Comparison of ENCODE assay signal across 8 mouse cellular contexts in the genomic region with DNA sequence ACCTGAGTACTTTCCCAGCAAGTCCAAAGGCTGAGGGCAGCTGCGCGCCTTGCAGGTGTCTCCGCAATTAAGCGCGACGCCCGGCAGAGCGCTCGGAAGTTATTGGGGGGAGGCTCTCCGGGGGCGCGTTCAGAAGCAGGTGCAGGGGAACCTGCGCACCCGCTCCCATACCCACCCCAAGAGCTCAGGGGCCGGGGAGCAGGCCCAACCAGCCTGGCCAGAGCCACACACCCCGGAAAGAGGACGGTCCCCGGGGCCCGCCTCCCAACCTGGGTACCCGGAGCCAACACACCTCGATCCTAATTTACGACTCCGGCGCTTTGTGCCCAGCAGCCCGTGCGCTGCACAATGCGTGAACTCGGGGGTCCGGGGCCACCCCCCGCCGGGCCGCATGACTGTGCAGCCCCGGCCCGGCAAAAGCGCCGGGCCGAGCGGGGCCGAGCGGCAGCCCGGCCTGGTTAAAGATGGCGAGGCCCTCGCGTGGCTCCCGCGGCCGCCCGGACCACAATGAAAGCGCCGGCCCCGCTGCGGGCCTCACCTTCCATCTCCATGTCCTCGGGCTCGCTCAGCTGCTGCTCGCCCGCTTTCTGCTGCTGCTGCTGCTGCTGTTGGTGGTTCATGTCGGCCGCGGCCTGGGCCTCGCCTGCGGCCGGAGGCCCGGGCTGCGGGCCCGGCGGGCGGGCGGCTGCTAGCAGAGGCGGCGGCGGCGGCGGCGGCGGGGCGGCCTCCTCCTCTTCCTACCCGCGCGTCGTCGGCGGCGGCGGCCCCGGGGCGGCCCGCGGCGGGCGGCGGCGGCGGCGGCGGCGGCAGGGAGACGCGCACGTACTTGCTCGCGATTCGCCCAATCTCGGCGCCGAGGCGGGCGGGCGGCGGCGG. TPM values are rescaled to one million over a fixed set of nuclear protein-coding genes. Genes with fewer than 3 reads are reported as not detected.
DNase-seq lines count a peak whose midpoint lies in the region; TF ChIP-seq lines count a peak whose summit lies in the region.

No protein-coding gene starts in this region.

- H3K27me3 ChIP-seq in E14TG2a.4 (ENCODE audit: insufficient read depth, low read length), result no peaks in the 10 kb centered on the region
- H3K27me3 ChIP-seq in kidney, adult 2 months (replicated peaks; ENCODE audit: control insufficient read depth, insufficient read depth, low read length), result no peaks in the 10 kb centered on the region

- 7% methylated on average over 109 of the region's 110 CpGs for whole genome bisulfite sequencing in kidney, adult 2 months

- DNase-seq in 3T3-L1 (ENCODE audit: low read depth, low spot score), result peak; percentile 32
- DNase-seq in cerebellum, postnatal 25 days, result peak; percentile 61 to 65
- DNase-seq in heart, adult 18-20 months, result peak; percentile 22 to 43
- no peak for DNase-seq in kidney, adult 2 months
- DNase-seq in lung, postnatal 36 days, result peak; percentile 28
- DNase-seq in spleen, postnatal 10 days (ENCODE audit: low spot score in 2 of 2), result peak; percentile 62 to 72
- DNase-seq in layer of hippocampus, adult 9-11 months, result no peak

- H3K4me1 ChIP-seq in E14TG2a.4 (replicated peaks; ENCODE audit: low read depth, low read length), result peaks cover 76% of the 10 kb centered on the region
- H3K4me1 ChIP-seq in kidney, adult 2 months (ENCODE audit: control insufficient read depth, insufficient read depth, low read length), result peaks cover 29% of the 10 kb centered on the region

- peaks cover 69% of the 10 kb centered on the region for H3K36me3 ChIP-seq in E14TG2a.4 (ENCODE audit: insufficient read depth, low read length)
- no peaks in the 10 kb centered on the region for H3K36me3 ChIP-seq in kidney, adult 2 months (ENCODE audit: control insufficient read depth, insufficient read depth, low read length)

- TF ChIP-seq POLR2A in kidney, adult 2 months (IDR thresholded peaks at IDR 0.05; ENCODE audit: low read depth, low read length), result no peak

- no peak for TF ChIP-seq CTCF in E14TG2a.4 (conservative IDR thresholded peaks at IDR 0.05; ENCODE audit: low read length)
- TF ChIP-seq CTCF in kidney, adult 2 months (conservative IDR thresholded peaks at IDR 0.05; ENCODE audit: insufficient read depth, insufficient read length, low read depth, low read length), result no peak

- H3K27ac ChIP-seq in kidney, adult 2 months (ENCODE audit: insufficient read depth, low read depth, low read length), result peak overlapping the region; percentile 82

- peak overlapping the region; percentile 94 for H3K4me3 ChIP-seq in E14TG2a.4 (replicated peaks; ENCODE audit: low read length)
- H3K4me3 ChIP-seq in kidney, adult 2 months (ENCODE audit: insufficient read depth, low read depth, low read length), result peak overlapping the region; percentile 96

- H3K9me3 ChIP-seq in E14TG2a.4 (ENCODE audit: low read length), result no peaks in the 10 kb centered on the region

RNA-seq across cellular contexts. Expression of a gene that starts 54.2 kb away (rescaled TPM):
- total RNA-seq in heart, adult 18-20 months (2021), result 10 to 100 TPM; 41.3 to 49.2 TPM
- 20.6 and 26.2 TPM in 2 replicates for polyA plus RNA-seq in kidney, adult 2 months (2012; rRNA removed)

RNA-seq across cellular contexts. Expression of a gene that starts 57.3 kb away (rescaled TPM):
- not detected for total RNA-seq in heart, adult 18-20 months (2021)
- 0.56 and 0.64 TPM in 2 replicates for polyA plus RNA-seq in kidney, adult 2 months (2012; rRNA removed)

Comparison
In these comparisons a context has a peak if more than half of its experiments do, and no peak if none do; other contexts are left out.
1. DNase-seq: peak in 3T3-L1 (single experiment), cerebellum, postnatal 25 days (2 of 2), heart, adult 18-20 months (2 of 2), lung, postnatal 36 days (single experiment) and spleen, postnatal 10 days (2 of 2); none in kidney, adult 2 months (single experiment) and layer of hippocampus, adult 9-11 months (single experiment).